Mouse (Mus musculus): Measurements from ENCODE around the gene Mkrn2.

DNA sequence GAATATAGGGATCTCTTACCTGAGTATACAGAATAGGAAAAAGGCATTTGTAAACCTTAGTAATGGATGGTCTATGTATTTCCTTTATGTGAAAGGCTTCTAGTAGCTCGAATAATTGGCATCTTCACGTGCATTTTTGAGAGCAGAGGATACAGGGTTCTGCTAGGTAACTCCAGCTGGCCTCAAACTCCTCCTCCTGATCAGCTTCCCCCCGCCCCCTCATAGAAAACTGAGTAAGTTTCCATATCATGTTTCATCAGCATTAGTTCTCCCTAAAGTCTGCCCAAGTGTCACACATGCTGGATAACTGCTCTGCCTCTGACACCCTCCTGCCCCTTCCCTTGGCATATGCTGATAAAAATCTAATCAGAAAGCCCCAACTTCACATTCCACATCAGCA is 20.9 kb upstream of the Mkrn2 start:
- TF ChIP-seq CTCF (IDR thresholded peaks at IDR 0.05 in 2 of 3, conservative IDR thresholded peaks at IDR 0.05 in 1 of 3; ENCODE audit: control insufficient read depth in 1 of 3, insufficient read depth in 1 of 3, low read depth in 2 of 3, low read length in 3 of 3, poor library complexity in 1 of 3, severe bottlenecking in 1 of 3), result no peak
- no peak for TF ChIP-seq GABPA (IDR thresholded peaks at IDR 0.05; ENCODE audit: low read depth, low read length)
- TF ChIP-seq POLR2AphosphoS2 (IDR thresholded peaks at IDR 0.05; ENCODE audit: low read length), result no peak
- TF ChIP-seq EP300 (IDR thresholded peaks at IDR 0.05; ENCODE audit: low read depth in 1 of 2, low read length in 2 of 2), result no peak
- TF ChIP-seq MYB (IDR thresholded peaks at IDR 0.05; ENCODE audit: low read depth, low read length), result no peak
- no peak for TF ChIP-seq ZNF384 (IDR thresholded peaks at IDR 0.05; ENCODE audit: low read depth, low read length)
- no peak for TF ChIP-seq HCFC1 (IDR thresholded peaks at IDR 0.05; ENCODE audit: low read depth, low read length)

All from MEL (cell line).